Mouse (Mus musculus) neural tube, embryonic 11.5 days (tissue): ENCODE measurements around the gene Csrnp1. TPM values are rescaled to one million over a fixed set of nuclear protein-coding genes. Genes with fewer than 3 reads are reported as not detected.

ENCODE experiments used
- polyA plus RNA-seq: library from polyadenylated mRNA; unstranded; fragments of >200 nt; fragmentation: Nextera tagmentation; extraction: Ambion mirVana; gene quantifications from 2 replicates; pipeline ENCODE4 v1.2.1, GENCODE M21; 2014

The Csrnp1 gene
- polyA plus RNA-seq, 1 experiment from 2014 or later = 1.3 TPM

Other genes starting within 250 kb of the Csrnp1 start
- 0.11 TPM in 1 of 2 replicates, not detected in the other for gene Scn11a, start 159.2 kb downstream of the Csrnp1 start, polyA plus RNA-seq
- gene Wdr48, start 89.8 kb downstream of the Csrnp1 start, polyA plus RNA-seq = 61.8 and 67.2 TPM in 2 replicates
- 20.5 and 23.6 TPM in 2 replicates for gene Gorasp1, start 47.1 kb downstream of the Csrnp1 start, polyA plus RNA-seq
- 0.23 and 0.34 TPM in 2 replicates for gene Ttc21a, start 47.1 kb downstream of the Csrnp1 start, polyA plus RNA-seq
- gene Xirp1, start 38.9 kb upstream of the Csrnp1 start, polyA plus RNA-seq = 0.32 and 0.33 TPM in 2 replicates
- 2.7 and 2.9 TPM in 2 replicates for gene Cx3cr1, start 85.2 kb upstream of the Csrnp1 start, polyA plus RNA-seq
- not detected in 2 replicates for gene Ccr8, start 107.5 kb upstream of the Csrnp1 start, polyA plus RNA-seq
- gene Slc25a38, start 125.7 kb upstream of the Csrnp1 start, polyA plus RNA-seq = 35.5 and 35.8 TPM in 2 replicates
- gene Rpsa, start 143.0 kb upstream of the Csrnp1 start, polyA plus RNA-seq = 1,461 and 1,514 TPM in 2 replicates
- not detected in 2 replicates for gene Mobp, start 165.0 kb upstream of the Csrnp1 start, polyA plus RNA-seq